Mouse (Mus musculus): ENCODE measurements around the gene Tceanc2.

DNA sequence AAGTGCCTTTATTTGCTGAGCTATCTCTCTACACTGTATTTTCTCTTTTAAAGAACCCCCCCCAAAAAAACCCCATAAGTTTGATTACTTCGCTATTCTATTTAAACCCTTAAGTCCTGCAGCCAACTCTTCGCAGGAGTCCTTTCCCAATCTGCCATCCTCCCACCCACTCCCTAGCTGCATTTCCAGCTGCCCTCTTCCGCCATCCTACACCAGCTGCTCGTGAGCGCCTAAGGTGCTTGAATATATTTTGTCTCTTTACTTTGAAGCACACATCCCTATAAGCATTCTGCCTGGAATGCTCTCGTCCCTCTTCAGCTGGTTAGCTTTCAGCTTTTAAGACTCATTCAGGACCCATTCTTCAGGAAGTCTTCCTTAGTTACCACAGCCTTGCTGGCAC lies 27.9 kb downstream of the Tceanc2 start:
- TF ChIP-seq POLR2A (IDR thresholded peaks at IDR 0.05; ENCODE audit: borderline replicate concordance, insufficient read depth, low read length): no peak
- TF ChIP-seq CTCF (IDR thresholded peaks at IDR 0.05; ENCODE audit: borderline replicate concordance, insufficient read depth, low read depth, low read length): no peak

Data from cerebellum, adult 2 months (tissue).